Mouse (Mus musculus): ENCODE data around the gene Gpatch3.

Gpatch3 gene

GRCm38 (mm10) chr4:133622161-133622695 is 47.7 kb downstream of the Gpatch3 start:
- DNase-seq, result no peak

- DNase-seq, result no peak
Measured at GRCm38 (mm10) chr4:133624830-133625229, 50.3 kb downstream of the Gpatch3 start.

GRCm38 (mm10) chr4:133625621-133626071 is 51.1 kb downstream of the Gpatch3 start:
- peak; percentile 87 to 92 for DNase-seq

GRCm38 (mm10) chr4:133626221-133626620 is 51.7 kb downstream of the Gpatch3 start:
- no peak for DNase-seq

- no peak for DNase-seq
Measured at GRCm38 (mm10) chr4:133626621-133627020, 52.1 kb downstream of the Gpatch3 start.

- DNase-seq, result no peak
Measured at GRCm38 (mm10) chr4:133627039-133627438, 52.5 kb downstream of the Gpatch3 start.

- no peak for DNase-seq
Measured at GRCm38 (mm10) chr4:133628517-133628916, 54.0 kb downstream of the Gpatch3 start.

GRCm38 (mm10) chr4:133629191-133629590 is 54.6 kb downstream of the Gpatch3 start:
- no peak for DNase-seq

GRCm38 (mm10) chr4:133630326-133630920 is 55.9 kb downstream of the Gpatch3 start:
- DNase-seq, result no peak

- peak; percentile 67 to 78 for DNase-seq
Measured at GRCm38 (mm10) chr4:133631071-133631768, 56.7 kb downstream of the Gpatch3 start.

- DNase-seq, result peak; percentile 76 to 85
Measured at GRCm38 (mm10) chr4:133631769-133632411, 57.3 kb downstream of the Gpatch3 start.

- DNase-seq, result no peak
Measured at GRCm38 (mm10) chr4:133632483-133633327, 58.2 kb downstream of the Gpatch3 start.

- DNase-seq, result peak; percentile 89 to 92
Measured at GRCm38 (mm10) chr4:133633332-133634042, 58.9 kb downstream of the Gpatch3 start.

Data from lung, adult 18-20 months (tissue).